ENCODE assay signal across 10 mouse cellular contexts in the genomic region with DNA sequence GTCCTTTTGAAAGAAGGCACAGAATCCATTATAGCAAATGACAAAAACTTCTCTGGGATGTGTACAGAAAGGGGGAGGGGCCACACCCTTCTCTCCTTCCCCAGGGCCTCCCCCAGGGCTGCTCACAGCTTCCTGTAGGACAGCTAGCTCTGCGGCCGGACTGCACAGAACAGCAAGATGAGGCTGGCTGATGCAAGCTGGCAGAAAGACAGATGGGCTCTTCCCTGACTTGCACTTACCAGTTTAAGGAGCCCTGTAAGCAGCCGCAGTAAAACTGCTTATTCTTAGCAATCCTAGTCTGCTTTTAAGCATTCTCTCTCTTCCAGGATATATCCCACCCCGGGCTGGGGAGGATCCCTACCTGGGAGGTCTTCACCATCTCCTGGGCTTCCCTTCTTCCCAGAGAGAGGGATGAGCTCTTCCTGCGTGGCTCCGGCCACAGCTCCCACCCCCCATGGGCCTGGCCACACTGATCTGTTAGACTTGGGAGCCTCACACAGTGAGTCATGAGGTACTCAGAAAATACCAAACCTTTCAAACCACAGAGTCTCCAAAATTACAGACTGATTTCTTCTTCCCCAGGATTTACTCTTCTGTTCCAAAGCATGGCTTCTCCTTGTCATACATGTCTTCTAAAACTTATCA.
DNase-seq lines count a peak whose midpoint lies in the region; ATAC-seq and TF ChIP-seq lines count a peak whose summit lies in the region.
"Had no signal": no experiment of that assay in that cellular context is flagged by ENCODE, and none has a peak within 500 bp of the region (broad histone marks: within the 10 kb centered on the region; RNA-seq: fewer than 3 reads in every experiment).

No protein-coding gene starts in this region.

- no peak for TF ChIP-seq CTCF in lung, postnatal 0 days (IDR thresholded peaks at IDR 0.05)
- TF ChIP-seq CTCF in forebrain, postnatal 0 days (IDR thresholded peaks at IDR 0.05; ENCODE audit: low read depth) = no peak
- TF ChIP-seq CTCF in liver, postnatal 0 days (IDR thresholded peaks at IDR 0.05; ENCODE audit: low read depth) = no peak

- peaks cover 2% of the 10 kb centered on the region; the same call in 1 of the 2 replicates for H3K4me1 ChIP-seq in lung, postnatal 0 days (ENCODE audit: insufficient read depth, low read depth, low read length)
- H3K4me1 ChIP-seq in forebrain, postnatal 0 days (ENCODE audit: insufficient read depth) = peaks cover 12% of the 10 kb centered on the region
- peaks cover 6% of the 10 kb centered on the region; the same call in 1 of the 2 replicates for H3K4me1 ChIP-seq in liver, postnatal 0 days (ENCODE audit: insufficient read depth)

- no peaks in the 10 kb centered on the region for H3K36me3 ChIP-seq in lung, postnatal 0 days (ENCODE audit: insufficient read depth, low read length)
- H3K36me3 ChIP-seq in forebrain, postnatal 0 days (ENCODE audit: insufficient read depth) = no peaks in the 10 kb centered on the region
- no peaks in the 10 kb centered on the region for H3K36me3 ChIP-seq in liver, postnatal 0 days (replicated peaks; ENCODE audit: insufficient read depth, low read length)

- DNase-seq in embryo, embryonic 10 days (ENCODE audit: low spot score) = peak; percentile 53
- DNase-seq in embryo, embryonic 9.5 days (ENCODE audit: extremely low spot score) = no peak
- peak; percentile 83 for DNase-seq in lung, postnatal 0 days (ENCODE audit: low spot score)
- DNase-seq in lung, postnatal 36 days = no peak
- DNase-seq in forebrain, postnatal 0 days = no peak
- DNase-seq in liver, postnatal 0 days = no peak
- DNase-seq in urinary bladder, postnatal 25 days (ENCODE audit: low spot score) = no peak

- no peak overlapping the region for H3K4me2 ChIP-seq in lung, postnatal 0 days (replicated peaks; ENCODE audit: low read depth, low read length)
- H3K4me2 ChIP-seq in forebrain, postnatal 0 days (ENCODE audit: low read depth) = no peak overlapping the region
- H3K4me2 ChIP-seq in liver, postnatal 0 days (ENCODE audit: low read depth, low read length) = no peak overlapping the region

- TF ChIP-seq EP300 in lung, postnatal 0 days (IDR thresholded peaks at IDR 0.05) = no peak; the same call in 1 of the 2 replicates
- TF ChIP-seq EP300 in liver, postnatal 0 days (IDR thresholded peaks at IDR 0.05; ENCODE audit: low read depth) = no peak

- no peaks in the 10 kb centered on the region for H3K9me3 ChIP-seq in lung, postnatal 0 days (ENCODE audit: low read length)
- no peaks in the 10 kb centered on the region for H3K9me3 ChIP-seq in forebrain, postnatal 0 days (ENCODE audit: low read length)
- H3K9me3 ChIP-seq in liver, postnatal 0 days (ENCODE audit: low read length) = no peaks in the 10 kb centered on the region

- 32% methylated on average over 6 of the region's 6 CpGs for WGBS in lung, postnatal 0 days
- WGBS in forebrain, postnatal 0 days = 58% methylated on average over 6 of the region's 6 CpGs
- WGBS in liver, postnatal 0 days (ENCODE audit: insufficient replicate concordance) = 27% methylated on average over 6 of the region's 6 CpGs

- no peak overlapping the region for H3K4me3 ChIP-seq in lung, postnatal 0 days (ENCODE audit: low read depth, low read length)
- H3K4me3 ChIP-seq in forebrain, postnatal 0 days (ENCODE audit: low read depth, low read length) = no peak overlapping the region
- H3K4me3 ChIP-seq in liver, postnatal 0 days (ENCODE audit: low read depth, low read length) = no peak overlapping the region
- H3K4me3 ChIP-seq: erythroblast, embryonic 14.5 days had no signal

- peak; percentile 67 for ATAC-seq in lung, postnatal 0 days
- ATAC-seq in forebrain, postnatal 0 days = peak; percentile 53
- ATAC-seq in liver, postnatal 0 days = peak; percentile 25; the same call in 1 of the 2 replicates
- no peak for ATAC-seq in activated CD4-positive, CD25-positive, alpha-beta regulatory T cell, adult 4 months

- peak overlapping the region; percentile 47; the same call in 1 of the 2 replicates for H3K27ac ChIP-seq in lung, postnatal 0 days (ENCODE audit: low read length)
- peak overlapping the region; percentile 31; the same call in 1 of the 2 replicates for H3K27ac ChIP-seq in forebrain, postnatal 0 days (ENCODE audit: low read depth, low read length)
- no peak overlapping the region; the same call in 1 of the 2 replicates for H3K27ac ChIP-seq in liver, postnatal 0 days (ENCODE audit: low read depth)
- H3K27ac ChIP-seq: liver, embryonic 14.5 days had no signal

- H3K9ac ChIP-seq in lung, postnatal 0 days (replicated peaks; ENCODE audit: low read depth) = no peak overlapping the region
- H3K9ac ChIP-seq in forebrain, postnatal 0 days = 0 out of 2 replicates have a peak overlapping the region, but pooled peaks have one; percentile 2
- no peak overlapping the region for H3K9ac ChIP-seq in liver, postnatal 0 days (replicated peaks)
- H3K9ac ChIP-seq: liver, embryonic 14.5 days had no signal

- H3K27me3 ChIP-seq in lung, postnatal 0 days (replicated peaks; ENCODE audit: insufficient read depth, low read length) = no peaks in the 10 kb centered on the region
- H3K27me3 ChIP-seq in forebrain, postnatal 0 days (ENCODE audit: insufficient read depth, low read length) = no peaks in the 10 kb centered on the region
- no peaks in the 10 kb centered on the region for H3K27me3 ChIP-seq in liver, postnatal 0 days (ENCODE audit: insufficient read depth, low read length)

Comparison
In these comparisons a context has a peak if more than half of its experiments do, and no peak if none do; other contexts are left out.
1. DNase-seq: peak in embryo, embryonic 10 days (single experiment) and lung, postnatal 0 days (single experiment); none in embryo, embryonic 9.5 days (single experiment), lung, postnatal 36 days (single experiment), forebrain, postnatal 0 days (single experiment), liver, postnatal 0 days (single experiment) and urinary bladder, postnatal 25 days (single experiment).